Mouse (Mus musculus): ENCODE results near the gene AI854703.

AI854703 gene

GRCm38 (mm10) chr6:48626464-48626863 lies at the start of gene AI854703:
Gene AI854703, plus strand, starts transcription at chr6:48626764.
- CTCF ChIA-PET = no interaction called here

GRCm38 (mm10) chr6:48578736-48579135 lies 47.8 kb upstream of the AI854703 start:
- CTCF ChIA-PET = no interaction called here

- CTCF ChIA-PET = no interaction called here
Observed at GRCm38 (mm10) chr6:48579215-48579648, 47.3 kb upstream of the AI854703 start.

- CTCF ChIA-PET = interaction anchor here (0.7 kb wide), 1 partner anchor 34 kb away, joined by 3 read pairs; no protein-coding TSS in a partner anchor
Observed at GRCm38 (mm10) chr6:48581257-48581656, 45.3 kb upstream of the AI854703 start.

GRCm38 (mm10) chr6:48582037-48582436 lies 44.5 kb upstream of the AI854703 start:
- CTCF ChIA-PET = interaction anchor here (0.6 to 0.9 kb wide), 3 partner anchors 27 to 57 kb away, joined by 3 to 5 read pairs (median 3); partner anchors contain the start of gene Lrrc61

GRCm38 (mm10) chr6:48589194-48589750 lies 37.3 kb upstream of the AI854703 start, which contains the start of gene Gm45021:
Gene Gm45021, plus strand, starts transcription at chr6:48589610.
- CTCF ChIA-PET = interaction anchor here (0.6 kb wide), 1 partner anchor 625 kb away, joined by 3 read pairs; no protein-coding TSS in a partner anchor

GRCm38 (mm10) chr6:48591221-48591845 lies 35.2 kb upstream of the AI854703 start:
- CTCF ChIA-PET = interaction anchor here (0.5 kb wide), 1 partner anchor 56 kb away, joined by 7 read pairs; no protein-coding TSS in a partner anchor

GRCm38 (mm10) chr6:48591871-48592270 lies 34.7 kb upstream of the AI854703 start:
- CTCF ChIA-PET = no interaction called here

- CTCF ChIA-PET = interaction anchor here (0.6 kb wide), 2 partner anchors 267 to 1133 kb away, joined by 3 read pairs; no protein-coding TSS in a partner anchor
Observed at GRCm38 (mm10) chr6:48593158-48594042, 33.2 kb upstream of the AI854703 start, which contains the start of the genes Repin1 and Gm44965. Gene Repin1, plus strand, starts transcription at chr6:48593883. Gene Gm44965, plus strand, starts transcription at chr6:48593941.

GRCm38 (mm10) chr6:48594043-48594738 lies 32.4 kb upstream of the AI854703 start:
- CTCF ChIA-PET = interaction anchor here (1.1 kb wide), 1 partner anchor 9 kb away, joined by 12 read pairs; no protein-coding TSS in a partner anchor

GRCm38 (mm10) chr6:48595278-48595677 lies 31.3 kb upstream of the AI854703 start:
- CTCF ChIA-PET = no interaction called here

- CTCF ChIA-PET = no interaction called here
Observed at GRCm38 (mm10) chr6:48596545-48597232, 29.9 kb upstream of the AI854703 start.

GRCm38 (mm10) chr6:48597233-48597625 lies 29.3 kb upstream of the AI854703 start:
- CTCF ChIA-PET = no interaction called here

GRCm38 (mm10) chr6:48600594-48600993 lies 26.0 kb upstream of the AI854703 start:
- CTCF ChIA-PET = interaction anchor here (0.5 kb wide), 1 partner anchor 622 kb away, joined by 3 read pairs; no protein-coding TSS in a partner anchor

- CTCF ChIA-PET = interaction anchor here (0.5 kb wide), 1 partner anchor 621 kb away, joined by 3 read pairs; no protein-coding TSS in a partner anchor
Observed at GRCm38 (mm10) chr6:48601271-48602079, 25.1 kb upstream of the AI854703 start, which contains the start of gene Zfp775. Gene Zfp775, plus strand, starts transcription at chr6:48602063.

- CTCF ChIA-PET = no interaction called here
Observed at GRCm38 (mm10) chr6:48602080-48602741, 24.4 kb upstream of the AI854703 start.

GRCm38 (mm10) chr6:48608124-48608523 lies 18.4 kb upstream of the AI854703 start:
- CTCF ChIA-PET = no interaction called here

- CTCF ChIA-PET = no interaction called here
Observed at GRCm38 (mm10) chr6:48609512-48609911, 17.1 kb upstream of the AI854703 start.

- CTCF ChIA-PET = no interaction called here
Observed at GRCm38 (mm10) chr6:48610657-48611056, 15.9 kb upstream of the AI854703 start.

Measured in spleen, embryonic (tissue).